Mouse (Mus musculus): ENCODE measurements around the gene Mrgprh. TPM values are rescaled to one million over a fixed set of nuclear protein-coding genes. Genes with fewer than 3 reads are reported as not detected.

The Mrgprh gene
- polyA plus RNA-seq (2015; fragmentation: Nextera tagmentation; extraction: Ambion mirVana) = not detected in 2 replicates

DNA sequence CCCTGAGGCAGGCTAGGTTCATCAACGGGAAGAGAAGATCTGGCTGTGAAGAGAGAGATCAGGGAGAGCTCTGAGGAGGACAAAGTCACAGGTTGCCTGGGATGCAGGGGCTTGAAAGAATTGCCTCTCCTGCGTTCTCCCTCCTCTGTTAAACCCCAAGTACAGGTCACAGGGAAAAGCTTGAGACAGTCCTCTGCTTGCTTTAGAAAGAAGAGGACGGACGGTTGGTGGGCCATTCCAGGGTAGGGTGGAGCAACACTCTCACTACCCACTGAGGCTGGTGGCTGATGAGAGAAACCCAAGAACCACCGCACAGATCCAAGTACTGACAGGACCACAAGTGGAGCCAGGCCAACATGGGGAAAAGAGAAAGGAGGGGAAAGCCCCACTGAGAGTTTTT lies at the start of gene Mrgprh:
Gene Mrgprh (plus strand): TSS at position 301 of the 400 bp plus-strand sequence.
- Histone ChIP-seq H3K9ac (ENCODE audit: low read depth, low read length) (no peak within 1 kb of the TSS), H3K4me1 (ENCODE audit: control insufficient read depth, insufficient read depth, low read length) (no peaks in the 10 kb centered on the region; the same call in 1 of the 2 replicates), H3K4me3 (ENCODE audit: low read depth, low read length) (no peak within 1 kb of the TSS), H3K9me3 (replicated peaks; ENCODE audit: control insufficient read depth, low read length, poor library complexity, severe bottlenecking) (no peaks in the 10 kb centered on the region), H3K27me3 (ENCODE audit: control insufficient read depth, insufficient read depth, low read depth, low read length) (no peaks in the 10 kb centered on the region), H3K36me3 (ENCODE audit: control insufficient read depth, insufficient read depth, low read length) (no peaks in the 10 kb centered on the region), H3K4me2 (ENCODE audit: low read length) (no peak within 1 kb of the TSS), H3K27ac (ENCODE audit: low read length) (no peak within 1 kb of the TSS)
- ATAC-seq = no peak
- WGBS = 73% methylated on average over 5 of the region's 5 CpGs

DNA sequence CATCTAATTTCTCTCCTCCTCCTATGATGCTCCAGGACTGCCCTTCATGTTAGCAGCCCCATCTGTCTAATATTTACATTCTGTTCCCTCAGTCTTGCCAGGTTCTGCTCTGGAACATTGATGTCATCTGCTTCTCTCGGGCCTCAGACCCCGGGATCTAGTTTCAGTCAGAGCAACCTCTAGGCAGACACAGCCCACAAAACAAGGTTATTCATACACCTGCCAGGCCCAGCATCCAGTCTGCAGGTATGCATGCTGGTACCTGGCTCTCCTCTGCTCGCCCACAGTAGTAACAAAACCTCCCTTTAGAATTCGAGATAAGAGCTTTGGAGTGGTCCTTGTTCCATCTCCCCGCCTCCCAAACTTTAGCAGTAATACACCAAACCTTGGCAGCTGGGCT lies 45.5 kb upstream of the Mrgprh start:
- Histone ChIP-seq H3K9ac (ENCODE audit: low read depth, low read length) (no peak overlapping the region), H3K36me3 (ENCODE audit: control insufficient read depth, insufficient read depth, low read length) (no peaks in the 10 kb centered on the region), H3K4me2 (ENCODE audit: low read length) (no peak overlapping the region), H3K27me3 (ENCODE audit: control insufficient read depth, insufficient read depth, low read depth, low read length) (no peaks in the 10 kb centered on the region), H3K9me3 (replicated peaks; ENCODE audit: control insufficient read depth, low read length, poor library complexity, severe bottlenecking) (no peaks in the 10 kb centered on the region), H3K27ac (ENCODE audit: low read length) (no peak overlapping the region), H3K4me3 (ENCODE audit: low read depth, low read length) (no peak overlapping the region), H3K4me1 (ENCODE audit: control insufficient read depth, insufficient read depth, low read length) (no peaks in the 10 kb centered on the region)
- ATAC-seq = no peak
- 80% methylated on average over 5 of the region's 5 CpGs for WGBS

DNA sequence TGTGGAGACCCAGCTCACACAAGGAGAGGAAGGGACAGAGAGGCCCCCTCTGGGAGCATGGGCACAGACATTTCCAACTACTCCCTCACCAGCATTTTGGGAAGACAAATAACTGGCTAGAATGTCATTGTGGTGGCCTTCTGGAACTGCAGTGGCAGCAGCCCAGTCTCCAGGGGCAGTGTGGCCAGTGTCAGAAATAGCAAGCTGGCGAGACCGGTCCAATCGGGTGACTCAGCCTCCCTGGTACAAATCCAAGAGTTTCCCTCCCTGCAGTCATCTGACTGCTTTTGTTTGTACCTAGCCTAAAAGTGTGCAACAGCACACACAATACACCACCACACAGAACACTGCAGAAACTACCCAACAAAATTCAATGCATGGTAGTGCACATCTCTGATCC lies 43.6 kb upstream of the Mrgprh start:
- ATAC-seq = no peak
- Histone ChIP-seq H3K27ac (ENCODE audit: low read length) (no peak overlapping the region), H3K9ac (ENCODE audit: low read depth, low read length) (no peak overlapping the region), H3K9me3 (replicated peaks; ENCODE audit: control insufficient read depth, low read length, poor library complexity, severe bottlenecking) (no peaks in the 10 kb centered on the region), H3K27me3 (ENCODE audit: control insufficient read depth, insufficient read depth, low read depth, low read length) (no peaks in the 10 kb centered on the region), H3K4me2 (ENCODE audit: low read length) (no peak overlapping the region), H3K4me1 (ENCODE audit: control insufficient read depth, insufficient read depth, low read length) (no peaks in the 10 kb centered on the region), H3K4me3 (ENCODE audit: low read depth, low read length) (no peak overlapping the region), H3K36me3 (ENCODE audit: control insufficient read depth, insufficient read depth, low read length) (no peaks in the 10 kb centered on the region)
- WGBS = 88% methylated on average over 3 of the region's 3 CpGs

DNA sequence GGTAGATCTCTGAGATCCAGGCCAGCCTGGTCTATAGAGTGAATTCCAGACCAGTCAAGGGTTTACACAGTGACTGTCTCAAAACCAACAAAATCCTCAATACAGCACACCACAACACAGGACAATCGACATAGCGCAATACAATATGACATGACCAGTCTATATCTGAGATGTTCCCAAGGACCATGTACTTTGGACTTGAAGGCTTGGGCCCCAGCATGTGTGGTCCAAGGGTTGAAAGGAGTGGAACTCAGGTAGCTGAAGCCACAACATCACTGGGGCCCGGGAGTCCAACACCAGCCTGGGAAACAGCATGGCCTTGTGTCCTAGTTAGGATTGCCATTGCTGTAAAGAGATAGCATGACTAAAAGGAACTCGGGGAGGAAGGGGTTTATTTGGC lies 43.2 kb upstream of the Mrgprh start:
- no peak overlapping the region for H3K4me3 ChIP-seq (ENCODE audit: low read depth, low read length)
- 93% methylated on average over 4 of the region's 4 CpGs for WGBS

DNA sequence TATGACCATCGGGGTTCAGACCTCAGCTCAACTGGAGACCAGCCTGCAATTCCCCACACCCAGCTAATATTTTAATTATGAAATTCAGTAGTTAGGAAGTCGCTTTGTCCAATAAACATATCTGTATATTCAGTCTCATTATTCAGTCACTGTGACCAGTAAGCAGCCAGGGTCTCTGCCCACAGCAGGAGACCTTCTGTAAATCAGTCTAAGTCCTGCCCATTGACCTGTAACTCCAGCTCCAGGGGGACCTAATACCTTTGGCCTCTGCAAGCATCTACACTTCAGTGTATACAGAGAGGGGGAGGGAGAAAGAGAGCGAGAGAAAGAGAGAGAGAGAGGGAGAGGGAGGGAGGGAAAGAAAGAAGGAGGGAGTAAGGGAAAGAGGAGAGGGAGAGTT lies 41.5 kb upstream of the Mrgprh start:
- 84% methylated on average over 3 of the region's 3 CpGs for WGBS
- Histone ChIP-seq H3K4me3 (ENCODE audit: low read depth, low read length) (no peak overlapping the region), H3K4me1 (ENCODE audit: control insufficient read depth, insufficient read depth, low read length) (no peaks in the 10 kb centered on the region), H3K27ac (ENCODE audit: low read length) (no peak overlapping the region), H3K9me3 (replicated peaks; ENCODE audit: control insufficient read depth, low read length, poor library complexity, severe bottlenecking) (no peaks in the 10 kb centered on the region), H3K27me3 (ENCODE audit: control insufficient read depth, insufficient read depth, low read depth, low read length) (no peaks in the 10 kb centered on the region), H3K4me2 (ENCODE audit: low read length) (no peak overlapping the region), H3K9ac (ENCODE audit: low read depth, low read length) (no peak overlapping the region), H3K36me3 (ENCODE audit: control insufficient read depth, insufficient read depth, low read length) (no peaks in the 10 kb centered on the region)
- no peak for ATAC-seq

More for the DNA sequence above, 43.2 kb upstream of the Mrgprh start:
- H3K27ac ChIP-seq (ENCODE audit: low read length) = no peak overlapping the region
- no peaks in the 10 kb centered on the region for H3K27me3 ChIP-seq (ENCODE audit: control insufficient read depth, insufficient read depth, low read depth, low read length)
- no peak overlapping the region for H3K9ac ChIP-seq (ENCODE audit: low read depth, low read length)
- no peaks in the 10 kb centered on the region for H3K4me1 ChIP-seq (ENCODE audit: control insufficient read depth, insufficient read depth, low read length)
- no peaks in the 10 kb centered on the region for H3K36me3 ChIP-seq (ENCODE audit: control insufficient read depth, insufficient read depth, low read length)
- no peaks in the 10 kb centered on the region for H3K9me3 ChIP-seq (replicated peaks; ENCODE audit: control insufficient read depth, low read length, poor library complexity, severe bottlenecking)
- no peak overlapping the region for H3K4me2 ChIP-seq (ENCODE audit: low read length)
- ATAC-seq = no peak

DNA sequence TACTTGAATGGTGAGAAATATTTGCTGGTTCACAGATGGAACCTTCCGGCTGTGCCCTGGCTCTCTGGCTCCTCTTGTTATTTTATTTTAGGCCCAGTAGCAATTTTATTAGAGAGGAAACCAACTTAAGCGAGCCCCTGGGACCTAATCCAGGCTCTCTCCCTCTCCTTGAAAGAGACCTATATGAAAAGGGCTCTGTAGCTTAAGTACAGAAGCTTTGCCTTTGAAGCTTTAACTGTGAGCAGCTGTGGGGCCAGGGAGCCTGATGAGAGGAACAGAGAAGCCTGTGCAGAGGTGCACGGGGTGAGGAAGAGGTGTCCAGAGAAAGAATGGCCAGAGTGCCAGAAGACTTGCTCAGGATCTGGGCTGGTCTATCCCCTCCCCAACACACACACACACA lies 41.0 kb upstream of the Mrgprh start:
- H3K4me1 ChIP-seq (ENCODE audit: control insufficient read depth, insufficient read depth, low read length) = no peaks in the 10 kb centered on the region
- no peak overlapping the region for H3K27ac ChIP-seq (ENCODE audit: low read length)
- H3K27me3 ChIP-seq (ENCODE audit: control insufficient read depth, insufficient read depth, low read depth, low read length) = no peaks in the 10 kb centered on the region
- no peak for ATAC-seq
- 50% methylated on average over 3 of the region's 3 CpGs for WGBS
- no peak overlapping the region for H3K4me3 ChIP-seq (ENCODE audit: low read depth, low read length)
- H3K9me3 ChIP-seq (replicated peaks; ENCODE audit: control insufficient read depth, low read length, poor library complexity, severe bottlenecking) = no peaks in the 10 kb centered on the region
- no peaks in the 10 kb centered on the region for H3K36me3 ChIP-seq (ENCODE audit: control insufficient read depth, insufficient read depth, low read length)
- no peak overlapping the region for H3K4me2 ChIP-seq (ENCODE audit: low read length)
- H3K9ac ChIP-seq (ENCODE audit: low read depth, low read length) = no peak overlapping the region

DNA sequence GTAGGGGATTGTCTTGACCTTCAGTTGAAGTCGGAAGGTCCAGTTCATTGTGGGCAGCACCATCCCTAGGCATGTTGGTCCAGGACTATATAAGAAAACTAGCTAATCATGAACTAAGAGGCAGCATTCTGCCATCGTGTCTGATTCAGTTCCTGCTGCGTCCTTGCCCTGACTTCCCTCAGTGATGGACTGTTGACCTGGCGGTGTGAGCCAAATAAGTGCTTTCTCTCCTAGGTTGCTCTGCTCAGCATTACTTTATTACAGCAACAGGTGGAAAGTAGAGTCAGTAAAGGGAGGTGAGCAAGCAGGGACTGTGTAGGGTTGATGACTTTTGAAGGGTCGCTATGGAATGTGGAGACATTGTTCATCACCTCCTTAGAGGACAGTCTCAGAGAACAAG lies 40.1 kb upstream of the Mrgprh start:
- Histone ChIP-seq H3K4me3 (ENCODE audit: low read depth, low read length) (no peak overlapping the region), H3K36me3 (ENCODE audit: control insufficient read depth, insufficient read depth, low read length) (no peaks in the 10 kb centered on the region), H3K27me3 (ENCODE audit: control insufficient read depth, insufficient read depth, low read depth, low read length) (no peaks in the 10 kb centered on the region), H3K27ac (ENCODE audit: low read length) (no peak overlapping the region), H3K9ac (ENCODE audit: low read depth, low read length) (no peak overlapping the region), H3K4me1 (ENCODE audit: control insufficient read depth, insufficient read depth, low read length) (no peaks in the 10 kb centered on the region), H3K4me2 (ENCODE audit: low read length) (no peak overlapping the region), H3K9me3 (replicated peaks; ENCODE audit: control insufficient read depth, low read length, poor library complexity, severe bottlenecking) (no peaks in the 10 kb centered on the region)
- ATAC-seq = no peak
- 90% methylated on average over 5 of the region's 5 CpGs for WGBS

DNA sequence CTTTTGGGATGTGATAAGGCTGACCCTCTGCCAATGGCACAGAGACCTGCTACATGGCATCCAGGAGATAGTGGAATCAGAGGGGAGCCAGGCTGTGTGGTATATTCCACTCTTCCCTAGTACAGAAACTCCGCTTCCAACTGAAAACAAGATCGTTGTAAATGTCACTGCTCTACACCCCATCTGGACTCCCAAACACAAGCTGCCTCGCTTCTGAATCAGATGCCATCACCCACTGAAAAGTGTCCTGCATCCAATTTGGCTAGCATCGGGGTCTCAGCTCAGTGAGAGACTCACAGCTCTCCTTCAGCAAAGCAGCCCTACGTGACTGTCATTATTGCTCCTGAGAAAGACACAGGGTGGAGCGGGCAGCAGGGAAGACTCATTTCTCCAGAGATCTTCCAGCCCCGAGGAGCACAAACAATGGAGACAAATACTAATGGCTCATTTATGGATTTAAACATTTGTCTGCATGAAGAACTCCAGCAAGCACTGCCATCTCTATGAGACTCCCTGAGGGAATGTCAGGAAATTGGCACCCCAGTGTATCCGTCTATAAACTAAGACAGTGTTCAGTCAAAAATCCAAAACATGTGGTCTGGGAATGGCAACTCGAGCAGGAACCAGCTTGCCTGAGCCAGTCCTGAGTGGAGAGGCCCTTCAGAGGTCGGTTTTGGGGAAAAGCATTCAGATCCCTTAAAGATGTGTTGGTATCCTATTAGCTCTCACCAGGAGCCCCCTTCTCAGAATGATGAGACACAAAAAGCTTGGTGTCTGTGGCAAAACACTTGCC lies 36.2 kb upstream of the Mrgprh start:
- no peaks in the 10 kb centered on the region for H3K36me3 ChIP-seq (ENCODE audit: control insufficient read depth, insufficient read depth, low read length)
- H3K4me2 ChIP-seq (ENCODE audit: low read length) = no peak overlapping the region
- no peak overlapping the region for H3K4me3 ChIP-seq (ENCODE audit: low read depth, low read length)
- H3K4me1 ChIP-seq (ENCODE audit: control insufficient read depth, insufficient read depth, low read length) = no peaks in the 10 kb centered on the region
- H3K9me3 ChIP-seq (replicated peaks; ENCODE audit: control insufficient read depth, low read length, poor library complexity, severe bottlenecking) = no peaks in the 10 kb centered on the region
- ATAC-seq = no peak
- no peaks in the 10 kb centered on the region for H3K27me3 ChIP-seq (ENCODE audit: control insufficient read depth, insufficient read depth, low read depth, low read length)
- H3K27ac ChIP-seq (ENCODE audit: low read length) = no peak overlapping the region
- H3K9ac ChIP-seq (ENCODE audit: low read depth, low read length) = no peak overlapping the region
- 72% methylated on average over 10 of the region's 10 CpGs for WGBS

DNA sequence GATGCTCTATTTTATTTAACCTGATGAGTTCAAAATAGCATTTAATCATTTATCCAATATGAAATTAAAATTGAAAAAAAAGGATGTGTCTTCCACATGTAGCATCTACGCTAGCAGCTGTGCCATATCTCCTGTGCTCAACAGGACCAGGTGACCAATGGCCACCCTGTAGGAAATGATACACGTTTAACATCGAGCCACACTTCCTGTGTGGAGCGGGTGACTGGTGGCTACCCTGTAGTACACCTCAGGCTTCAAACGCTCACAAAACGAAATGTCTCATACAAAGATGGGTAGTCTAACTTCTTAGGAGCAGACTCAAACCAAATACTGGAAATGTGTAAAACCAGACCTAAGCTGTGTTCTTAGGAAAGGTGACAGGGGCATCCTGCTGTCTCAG lies 32.0 kb upstream of the Mrgprh start:
- H3K4me2 ChIP-seq (ENCODE audit: low read length) = no peak overlapping the region
- no peak for ATAC-seq
- H3K36me3 ChIP-seq (ENCODE audit: control insufficient read depth, insufficient read depth, low read length) = no peaks in the 10 kb centered on the region
- no peak overlapping the region for H3K9ac ChIP-seq (ENCODE audit: low read depth, low read length)
- H3K27me3 ChIP-seq (ENCODE audit: control insufficient read depth, insufficient read depth, low read depth, low read length) = no peaks in the 10 kb centered on the region
- no peak overlapping the region for H3K27ac ChIP-seq (ENCODE audit: low read length)
- H3K9me3 ChIP-seq (replicated peaks; ENCODE audit: control insufficient read depth, low read length, poor library complexity, severe bottlenecking) = no peaks in the 10 kb centered on the region
- H3K4me1 ChIP-seq (ENCODE audit: control insufficient read depth, insufficient read depth, low read length) = no peaks in the 10 kb centered on the region
- no peak overlapping the region for H3K4me3 ChIP-seq (ENCODE audit: low read depth, low read length)
- 89% methylated on average over 6 of the region's 6 CpGs for WGBS
